Mouse (Mus musculus) CH12.LX (cell line): ENCODE results near the gene Zfp408. TPM values are rescaled to one million over a fixed set of nuclear protein-coding genes. Genes with fewer than 3 reads are reported as not detected.

Experiments
- DNase-seq: peaks from one replicate; pipeline ENCODE4 v3.0.0-alpha.2; 2013; ENCODE audit errors: extremely low read depth
- H3K27ac ChIP-seq: 2 replicates; pipeline ENCODE4 v1.5.1; 2012; ENCODE audit warnings: low read depth, mild to moderate bottlenecking, control low read depth, moderate library complexity; ENCODE audit not compliant: insufficient read depth
- H3K27me3 ChIP-seq: replicated peaks from 2 replicates; pipeline ENCODE3; 2012; ENCODE audit warnings: inconsistent platforms
- H3K36me3 ChIP-seq, 2 experiments: replicated peaks in 1 of 2; 2 replicates each; pipeline versions ENCODE3 to v1.6.1; 2012; ENCODE audit warnings: inconsistent platforms in 1 of 2, low read length in 1 of 2, mild to moderate bottlenecking in 1 of 2, mixed read lengths in 1 of 2, moderate library complexity in 1 of 2; ENCODE audit not compliant: control insufficient read depth in 1 of 2, insufficient read depth in 1 of 2
- H3K4me1 ChIP-seq, 2 experiments: 2 replicates each; pipeline ENCODE4 v1.6.1; 2012; ENCODE audit warnings: inconsistent platforms in 1 of 2, moderate library complexity in 1 of 2; ENCODE audit not compliant: insufficient read depth in 2 of 2, control insufficient read depth in 1 of 2
- H3K4me2 ChIP-seq: 2 replicates; pipeline ENCODE4 v1.6.1; 2012; ENCODE audit warnings: low read depth, mild to moderate bottlenecking, control low read depth; ENCODE audit not compliant: poor library complexity, insufficient read depth, severe bottlenecking
- H3K4me3 ChIP-seq, 3 experiments: fragments of 150-350 bp in 1 of 3; sonication (generic) in 1 of 3; replicated peaks in 1 of 3; 2 replicates each; pipeline versions ENCODE3 to v1.5.1; 2011 to 2012; ENCODE audit warnings: low read depth in 2 of 3, low read length in 2 of 3, mild to moderate bottlenecking in 2 of 3, moderate library complexity in 2 of 3, control low read depth in 1 of 3, improper control_type of control experiment in 1 of 3, inconsistent platforms in 1 of 3, mixed read lengths in 1 of 3; ENCODE audit not compliant: poor library complexity in 1 of 3
- H3K79me2 ChIP-seq: replicated peaks from 2 replicates; pipeline ENCODE4 v1.6.1; 2012; ENCODE audit warnings: mild to moderate bottlenecking, moderate library complexity; ENCODE audit not compliant: control insufficient read depth, poor library complexity, insufficient read depth, severe bottlenecking; ENCODE audit errors: extremely low read depth
- H3K9ac ChIP-seq: 2 replicates; pipeline ENCODE4 v1.6.1; 2012; ENCODE audit warnings: low read depth, mild to moderate bottlenecking, control low read depth, moderate library complexity; ENCODE audit not compliant: insufficient read depth
- H3K9me3 ChIP-seq: replicated peaks from 2 replicates; pipeline ENCODE3; 2012; ENCODE audit warnings: low read length, inconsistent platforms, mixed read lengths
- CHD2 ChIP-seq: IDR thresholded peaks from 2 replicates; pipeline ENCODE4 v1.6.1; 2011; ENCODE audit warnings: low read length, improper control_type of control experiment
- CTCF ChIP-seq, 2 experiments: IDR thresholded peaks in 1 of 2; conservative IDR thresholded peaks in 1 of 2; 2 replicates each; pipeline ENCODE4 v1.5.1; 2011 to 2012; ENCODE audit warnings: low read depth in 2 of 2, low read length in 2 of 2, improper control_type of control experiment in 1 of 2, inconsistent platforms in 1 of 2, mild to moderate bottlenecking in 1 of 2, moderate library complexity in 1 of 2
- HCFC1 ChIP-seq: IDR thresholded peaks from 2 replicates; pipeline ENCODE4 v1.6.1; 2012; ENCODE audit warnings: low read depth, mild to moderate bottlenecking, inconsistent platforms, low read length, improper control_type of control experiment
- JUND ChIP-seq: conservative IDR thresholded peaks from 2 replicates; pipeline ENCODE4 v1.6.1; 2011; ENCODE audit warnings: low read depth, low read length, improper control_type of control experiment
- MAFK ChIP-seq: IDR thresholded peaks from 2 replicates; pipeline ENCODE4 v1.6.1; 2011; ENCODE audit warnings: low read length, improper control_type of control experiment; ENCODE audit not compliant: insufficient replicate concordance
- MEF2A ChIP-seq: IDR thresholded peaks from 2 replicates; pipeline ENCODE4 v1.6.1; 2014; ENCODE audit warnings: low read depth, mild to moderate bottlenecking, inconsistent platforms, low read length, improper control_type of control experiment, borderline replicate concordance
- NELFE ChIP-seq: IDR thresholded peaks from 2 replicates; pipeline ENCODE4 v1.6.1; 2011; ENCODE audit warnings: low read depth, low read length, improper control_type of control experiment
- RCOR1 ChIP-seq: conservative IDR thresholded peaks from 2 replicates; pipeline ENCODE4 v1.6.1; 2012; ENCODE audit warnings: low read depth, mild to moderate bottlenecking, inconsistent platforms, low read length, improper control_type of control experiment
- SMC3 ChIP-seq: IDR thresholded peaks from 2 replicates; pipeline ENCODE4 v1.6.1; 2011; ENCODE audit warnings: low read depth, low read length, improper control_type of control experiment
- TBP ChIP-seq: conservative IDR thresholded peaks from 2 replicates; pipeline ENCODE4 v1.6.1; 2011; ENCODE audit warnings: low read depth, low read length, improper control_type of control experiment
- UBTF ChIP-seq: IDR thresholded peaks from 2 replicates; pipeline ENCODE4 v1.6.1; 2012; ENCODE audit warnings: low read depth, mild to moderate bottlenecking, inconsistent platforms, low read length, improper control_type of control experiment, moderate library complexity
- ZC3H11A ChIP-seq: IDR thresholded peaks from 2 replicates; pipeline ENCODE4 v1.6.1; 2012; ENCODE audit warnings: low read depth, mild to moderate bottlenecking, inconsistent platforms, low read length, improper control_type of control experiment
- ZKSCAN1 ChIP-seq: IDR thresholded peaks from 2 replicates; pipeline ENCODE4 v1.6.1; 2012; ENCODE audit warnings: low read depth, inconsistent platforms, low read length, improper control_type of control experiment, borderline replicate concordance
- dilution Hi-C: fragments of 300-500 bp; cut with MboI; formaldehyde crosslinking; loops from 2 replicates; pipeline ENCODE4 v1.14.3; 2020; ENCODE audit warnings: low sequenced_read_pairs; ENCODE audit not compliant: extremely low pct_unique_long_range_greater_than_20kb, extremely low pct_ligation_motif_present
- in situ Hi-C: fragments of 300-500 bp; cut with MboI; formaldehyde crosslinking; loops from 3 replicates; pipeline ENCODE4 v1.14.3; 2019; ENCODE audit warnings: low sequenced_read_pairs, low pct_ligation_motif_present, low pct_unique_long_range_greater_than_20kb, mixed read lengths
- polyA plus RNA-seq: library from polyadenylated mRNA; unstranded; fragments of >175 nt; gene quantifications from 2 replicates; pipeline ENCODE4 v1.2.1, GENCODE M21; 2012; ENCODE audit warnings: low read depth; ENCODE audit not compliant: insufficient read length
- total RNA-seq, 2 experiments: library from RNA; depleted of rRNA; stranded (reverse); fragments of 300-350 nt in 1 of 2; fragments of >200 nt in 1 of 2; gene quantifications; 2 replicates each; pipeline ENCODE4 v1.2.3; 2012 to 2014

The Zfp408 gene
- total and polyA plus RNA-seq, 3 experiments: 8.1 to 16.0 (median 9.2) TPM

DNA sequence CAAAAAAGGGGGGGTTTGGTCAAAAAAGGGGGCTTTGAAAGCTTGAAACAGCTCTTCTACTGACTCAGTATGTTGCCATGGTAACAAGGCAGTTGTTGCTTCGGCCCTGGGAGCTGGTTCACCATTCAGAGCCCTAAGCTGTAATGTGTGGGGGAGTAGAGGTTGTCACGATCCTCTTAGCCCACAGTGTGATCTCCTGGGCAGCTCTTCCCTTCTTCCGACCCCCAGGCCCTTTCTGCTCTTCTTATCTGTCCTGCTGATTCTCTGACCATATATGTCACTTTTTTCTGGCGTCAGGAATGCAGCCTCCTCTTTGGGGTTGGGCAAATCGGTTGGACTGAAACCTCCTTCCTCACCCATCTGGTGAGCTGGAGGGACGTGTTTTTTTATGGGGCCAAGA, 3.3 kb upstream of the Zfp408 start:
- dilution Hi-C loops (no loop called here), in situ Hi-C loops (no loop called here)
- Histone ChIP-seq H3K27ac (no peak overlapping the region), H3K4me3 (no peak overlapping the region), H3K79me2 (peaks cover 27% of the 10 kb centered on the region), H3K9me3 (no peaks in the 10 kb centered on the region), H3K9ac (no peak overlapping the region), H3K4me2 (no peak overlapping the region), H3K4me1 (peaks cover 2 to 19% of the 10 kb centered on the region in 2 experiments; a peak in 3 of 4 replicates), H3K27me3 (no peaks in the 10 kb centered on the region), H3K36me3 (peaks cover 42 to 64% of the 10 kb centered on the region in 2 experiments)
- TF ChIP-seq ZKSCAN1: no peak
- TF ChIP-seq MAFK: no peak
- no peak for TF ChIP-seq TBP
- TF ChIP-seq RCOR1: no peak
- TF ChIP-seq UBTF: no peak
- no peak for DNase-seq

DNA sequence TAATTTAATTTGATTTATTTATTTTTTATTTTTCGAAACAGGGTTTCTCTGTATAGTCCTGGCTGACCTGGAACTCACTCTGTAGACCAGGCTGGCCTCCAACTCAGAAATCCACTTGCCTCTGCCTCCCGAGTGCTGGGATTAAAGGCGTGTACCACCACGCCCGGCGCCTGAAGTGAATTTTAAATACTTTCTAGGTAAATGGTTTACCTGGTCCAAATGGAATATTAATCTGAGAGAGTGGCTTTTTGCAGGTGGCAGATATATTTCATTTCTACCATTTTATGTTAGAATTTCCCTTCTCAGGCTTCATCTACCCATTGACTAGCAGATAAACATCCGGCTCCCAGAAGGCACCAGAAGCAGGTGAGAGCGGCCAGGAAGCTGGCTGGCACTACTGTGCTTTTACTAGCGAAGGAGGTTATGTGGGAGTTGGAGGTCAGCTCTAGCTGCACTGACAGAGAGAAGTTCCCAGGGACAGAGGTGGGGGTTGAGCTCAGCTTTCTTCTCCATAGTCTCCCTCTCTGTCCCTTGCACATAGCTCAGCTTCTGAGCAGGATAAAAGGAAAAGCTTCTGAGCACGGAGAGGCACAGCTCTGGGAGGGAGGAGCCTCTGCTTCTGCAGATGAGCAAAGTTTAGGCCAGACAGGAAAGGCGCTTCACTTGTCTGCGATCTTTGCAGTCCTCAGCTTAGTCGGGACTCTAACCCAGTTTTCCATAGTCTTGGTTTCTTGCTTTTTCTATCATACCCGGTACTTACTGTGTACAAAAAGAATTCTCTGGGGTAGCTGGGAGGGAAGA, 2.1 kb upstream of the Zfp408 start:
- Histone ChIP-seq H3K27me3 (no peaks in the 10 kb centered on the region), H3K9me3 (no peaks in the 10 kb centered on the region), H3K79me2 (peaks cover 27% of the 10 kb centered on the region), H3K27ac (no peak overlapping the region), H3K4me3 (no peak overlapping the region), H3K36me3 (peaks cover 41 to 64% of the 10 kb centered on the region in 2 experiments), H3K4me1 (peaks cover 2 to 25% of the 10 kb centered on the region in 2 experiments; a peak in 3 of 4 replicates), H3K4me2 (no peak overlapping the region), H3K9ac (no peak overlapping the region)
- dilution Hi-C loops: no loop called here
- no peak for DNase-seq
- TF ChIP-seq CTCF (conservative IDR thresholded peaks at IDR 0.05 in 1 of 2, IDR thresholded peaks at IDR 0.05 in 1 of 2; ENCODE audit: low read depth in 2 of 2, low read length in 2 of 2): no peak
- no peak for TF ChIP-seq CHD2
- no peak for TF ChIP-seq NELFE
- TF ChIP-seq ZC3H11A: no peak
- no peak for TF ChIP-seq SMC3
- TF ChIP-seq JUND: no peak
- no peak for TF ChIP-seq HCFC1
- TF ChIP-seq MEF2A: no peak
- in situ Hi-C loops: no loop called here
